Mouse (Mus musculus): Measurements from ENCODE around the gene Mindy1. TPM values are rescaled to one million over a fixed set of nuclear protein-coding genes. Genes with fewer than 3 reads are reported as not detected.
A peak's percentile ranks its signal among the peaks of the same experiment; 100 is the strongest.

Mindy1 gene
- total RNA-seq, 2 experiments from 2014 or later: 18.7 to 20.5 TPM

DNA sequence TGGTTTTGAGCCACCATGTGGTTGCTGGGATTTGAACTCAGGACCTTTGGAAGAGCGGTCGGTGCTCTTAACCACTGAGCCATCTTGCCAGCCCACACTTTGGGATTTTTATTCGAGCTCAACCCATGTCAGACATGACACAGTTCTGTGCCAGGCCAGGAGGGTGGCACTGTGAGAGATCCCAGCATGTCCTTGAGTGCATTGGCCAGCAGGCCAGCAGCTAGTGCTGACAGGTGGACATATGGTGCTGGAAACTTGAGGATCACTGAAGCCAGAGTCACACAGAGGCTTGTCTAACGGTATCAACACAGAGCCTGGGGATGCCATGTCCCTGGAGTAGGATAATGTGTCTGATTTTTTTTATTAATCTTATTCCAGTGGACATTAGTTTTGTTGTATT lies 8.3 kb downstream of the Mindy1 start:
- DNase-seq (ENCODE audit: low spot score in 2 of 2): no peak
- intact Hi-C loops (cut with DNase I): no loop called here

GRCm38 (mm10) chr3:95290156-95290555 lies 9.0 kb downstream of the Mindy1 start:
- intact Hi-C loops (cut with DNase I): no loop called here
- no peak for DNase-seq (ENCODE audit: low spot score in 2 of 2)

GRCm38 (mm10) chr3:95291041-95291440 lies 9.9 kb downstream of the Mindy1 start:
- intact Hi-C loops (cut with DNase I): no loop called here
- DNase-seq (ENCODE audit: low spot score in 2 of 2): no peak

- intact Hi-C loops (cut with DNase I): no loop called here
Measured at GRCm38 (mm10) chr3:95292899-95293298, 11.8 kb downstream of the Mindy1 start.

DNA sequence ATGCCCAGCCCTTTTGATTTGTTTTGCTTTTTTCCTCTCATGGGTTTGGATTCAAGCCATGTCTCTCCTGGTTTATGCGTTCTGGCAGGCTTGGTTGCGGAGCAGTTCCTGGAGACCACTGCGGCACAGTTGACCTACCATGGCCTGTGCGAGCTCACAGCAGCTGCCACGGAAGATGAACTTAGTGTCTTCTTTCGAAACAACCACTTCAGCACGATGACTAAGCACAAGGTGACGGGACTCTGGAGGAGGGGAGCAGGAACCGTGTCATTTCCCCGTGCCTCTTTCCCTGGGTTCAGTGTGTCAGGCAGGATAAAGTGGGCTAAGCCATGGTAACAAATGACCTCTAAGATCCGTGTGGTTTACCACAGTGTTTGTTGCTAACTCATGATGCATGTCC lies 12.4 kb downstream of the Mindy1 start:
- intact Hi-C loops (cut with DNase I): no loop called here
- DNase-seq (ENCODE audit: low spot score in 2 of 2): no peak

More at GRCm38 (mm10) chr3:95292899-95293298, 11.8 kb downstream of the Mindy1 start:
- no peak for DNase-seq (ENCODE audit: low spot score in 2 of 2)

DNA sequence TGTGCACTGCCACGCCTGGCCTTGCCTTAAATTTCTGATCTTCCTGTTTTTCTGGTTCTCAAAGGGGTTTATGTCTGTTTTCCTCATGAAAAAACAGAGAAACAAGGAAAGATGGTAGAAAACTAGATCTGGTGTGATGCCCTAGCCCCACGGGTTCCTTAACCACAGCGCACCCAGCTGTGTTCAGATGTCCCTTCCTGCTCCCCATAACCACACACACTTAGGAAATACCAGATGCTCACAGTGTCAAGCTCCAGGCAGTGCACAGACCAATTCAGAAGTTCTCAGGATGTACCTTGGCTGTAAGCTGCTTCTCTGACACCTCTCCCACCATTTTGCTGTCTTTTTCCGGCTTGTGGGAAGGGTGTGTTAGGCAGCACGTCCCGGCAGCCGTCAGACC lies 13.2 kb downstream of the Mindy1 start:
- intact Hi-C loops (cut with DNase I): no loop called here

DNA sequence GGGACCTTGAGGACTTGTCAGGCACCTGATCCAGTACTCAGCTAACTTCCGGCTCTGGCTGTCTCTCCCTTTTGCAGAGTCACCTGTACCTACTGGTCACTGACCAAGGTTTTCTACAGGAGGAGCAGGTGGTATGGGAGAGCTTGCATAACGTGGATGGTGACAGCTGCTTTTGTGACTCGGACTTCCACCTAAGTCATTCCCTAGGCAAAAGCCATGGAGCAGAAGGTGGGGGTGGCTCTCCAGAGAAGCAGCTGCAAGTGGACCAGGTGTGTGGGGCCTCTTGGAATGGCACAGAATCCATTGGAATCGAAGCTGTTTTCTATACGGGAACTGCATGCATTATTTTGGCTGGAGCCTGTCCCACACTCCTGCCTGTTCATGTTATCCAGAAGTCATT lies 13.6 kb downstream of the Mindy1 start:
- no peak for DNase-seq (ENCODE audit: low spot score in 2 of 2)
- intact Hi-C loops (cut with DNase I): no loop called here

More for the DNA sequence above, 13.2 kb downstream of the Mindy1 start:
- DNase-seq (ENCODE audit: low spot score in 2 of 2): no peak

DNA sequence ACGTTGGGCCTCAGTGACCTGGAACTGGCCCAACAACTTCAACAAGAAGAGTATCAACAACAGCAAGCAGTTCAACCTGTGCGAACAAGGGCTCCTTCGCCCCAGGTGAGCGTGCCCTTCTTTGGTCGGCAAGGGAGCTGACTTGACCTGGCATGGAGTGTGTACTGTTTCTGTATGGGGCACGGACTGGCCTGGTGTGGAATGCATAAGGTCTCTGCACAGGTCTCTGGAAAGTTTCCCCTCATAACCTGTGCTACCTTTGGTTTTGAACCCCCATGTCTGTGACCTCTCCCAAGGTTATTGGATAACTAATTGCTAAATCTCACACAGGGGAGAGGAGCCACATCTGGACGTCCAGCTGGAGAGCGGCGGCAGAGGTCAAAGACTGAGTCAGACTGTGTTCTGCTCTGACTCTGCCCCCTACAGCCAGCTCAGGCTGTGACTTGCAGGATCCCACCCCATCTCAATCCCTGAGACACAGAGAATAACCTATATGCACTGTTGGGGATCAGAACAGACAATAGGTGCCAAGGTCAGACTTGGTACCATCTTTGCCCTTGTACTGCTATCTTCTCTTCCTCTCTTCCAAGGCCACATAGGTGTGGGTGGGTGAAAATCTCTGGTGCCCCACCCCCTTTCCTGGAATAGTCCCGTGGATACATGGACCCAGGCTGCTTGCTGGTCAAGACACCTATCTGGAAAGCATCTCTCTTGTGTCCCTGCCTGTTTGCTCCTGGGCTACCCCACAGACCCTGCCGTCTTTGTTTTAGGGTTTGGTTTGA lies 14.4 kb downstream of the Mindy1 start:
- intact Hi-C loops (cut with DNase I): loop anchor here (2.0 kb wide), 1 partner anchor 15 kb away; no protein-coding TSS in a partner anchor
- no peak for DNase-seq (ENCODE audit: low spot score in 2 of 2)

DNA sequence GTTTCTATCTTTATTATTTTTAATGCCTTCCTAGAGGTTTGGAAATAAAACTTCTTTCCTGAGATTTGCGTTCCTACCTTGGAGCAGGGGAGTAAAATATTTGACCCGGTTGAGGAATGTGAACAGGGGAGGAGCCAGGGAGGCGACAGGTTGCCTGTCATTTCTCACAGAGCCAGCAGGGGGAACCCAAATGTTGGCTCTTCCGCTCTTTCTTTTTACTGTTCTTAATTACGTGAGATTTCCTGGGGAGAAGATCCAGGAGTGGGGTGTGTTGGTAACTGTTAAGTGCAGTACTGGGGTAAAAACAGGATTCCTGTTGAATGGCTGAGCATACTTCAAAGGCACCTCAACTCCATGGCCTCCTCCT lies 14.9 kb downstream of the Mindy1 start:
- peak in 1 of 2 experiments; percentile 21 for DNase-seq (ENCODE audit: low spot score in 2 of 2)
- intact Hi-C loops (cut with DNase I): loop anchor here (2.0 kb wide), 1 partner anchor 15 kb away; no protein-coding TSS in a partner anchor

- DNase-seq (ENCODE audit: low spot score in 2 of 2): no peak
- intact Hi-C loops (cut with DNase I): no loop called here
Measured at GRCm38 (mm10) chr3:95298018-95298417, 16.9 kb downstream of the Mindy1 start.

DNA sequence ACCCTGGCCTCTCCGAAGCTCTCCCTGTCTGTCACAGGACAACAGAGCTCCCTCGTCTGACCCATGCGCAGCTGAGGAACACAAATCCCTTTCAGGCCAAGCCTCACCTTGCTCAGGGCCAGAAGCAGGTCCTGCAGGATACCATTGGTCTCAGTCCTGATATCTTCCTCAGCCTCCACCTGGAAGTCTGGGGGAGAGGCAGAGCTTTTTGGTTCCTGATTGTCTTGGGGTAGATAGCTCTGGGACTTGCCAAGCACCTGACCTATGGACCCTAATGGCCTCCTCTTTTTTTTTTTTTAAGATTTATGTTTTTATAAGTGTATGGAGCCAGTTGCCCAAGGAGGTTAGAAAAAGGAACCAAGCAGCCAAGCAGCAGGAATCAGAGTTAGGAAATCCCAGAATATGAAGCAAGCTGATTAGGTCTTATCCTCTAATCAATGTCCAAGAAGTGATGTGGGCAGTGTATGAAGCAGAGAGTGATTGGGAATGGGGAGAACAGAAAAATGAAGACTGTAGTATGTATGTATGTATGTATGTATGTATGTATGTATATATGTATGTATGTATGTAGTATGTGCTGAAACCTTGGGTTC lies 20.2 kb downstream of the Mindy1 start:
- DNase-seq (ENCODE audit: low spot score in 2 of 2): no peak
- intact Hi-C loops (cut with DNase I): no loop called here

DNA sequence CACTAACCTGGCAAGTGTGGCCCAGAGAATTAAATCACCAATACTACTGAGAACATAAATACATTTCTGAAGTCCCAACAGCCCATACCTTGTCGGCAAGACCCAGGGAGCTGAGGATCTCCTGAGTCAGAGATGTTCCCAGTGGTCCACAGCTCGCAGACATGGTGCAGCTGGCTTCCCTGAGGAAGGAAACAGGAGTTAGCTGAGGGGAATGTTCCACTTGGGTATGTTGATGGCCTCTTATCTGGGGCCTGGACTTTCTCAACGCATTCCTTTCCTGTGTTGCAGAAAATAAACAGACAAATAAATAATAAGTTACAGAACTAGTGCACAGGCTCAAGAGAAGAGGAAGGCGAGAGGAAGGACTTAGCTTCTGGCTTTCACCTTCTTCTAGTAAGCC lies 25.1 kb downstream of the Mindy1 start:
- intact Hi-C loops (cut with DNase I): no loop called here
- no peak for DNase-seq (ENCODE audit: low spot score in 2 of 2)

- DNase-seq (ENCODE audit: low spot score in 2 of 2): no peak
- intact Hi-C loops (cut with DNase I): no loop called here
Measured at GRCm38 (mm10) chr3:95307100-95307499, 26.0 kb downstream of the Mindy1 start, which contains the start of gene Anxa9. Gene Anxa9 (minus strand): TSS chr3:95307176.

- intact Hi-C loops (cut with DNase I): loop anchor here (2.0 kb wide), 1 partner anchor 14 kb away; no protein-coding TSS in a partner anchor
- no peak for DNase-seq (ENCODE audit: low spot score in 2 of 2)
Measured at GRCm38 (mm10) chr3:95310496-95310895, 29.4 kb downstream of the Mindy1 start.

GRCm38 (mm10) chr3:95310968-95311882 lies 30.1 kb downstream of the Mindy1 start:
- peak; percentile 55 to 74 for DNase-seq (ENCODE audit: low spot score in 2 of 2)
- intact Hi-C loops (cut with DNase I): loop anchor here (2.0 kb wide), 1 partner anchor 14 kb away; no protein-coding TSS in a partner anchor

GRCm38 (mm10) chr3:95312623-95313022 lies 31.5 kb downstream of the Mindy1 start:
- intact Hi-C loops (cut with DNase I): no loop called here
- no peak for DNase-seq (ENCODE audit: low spot score in 2 of 2)

DNA sequence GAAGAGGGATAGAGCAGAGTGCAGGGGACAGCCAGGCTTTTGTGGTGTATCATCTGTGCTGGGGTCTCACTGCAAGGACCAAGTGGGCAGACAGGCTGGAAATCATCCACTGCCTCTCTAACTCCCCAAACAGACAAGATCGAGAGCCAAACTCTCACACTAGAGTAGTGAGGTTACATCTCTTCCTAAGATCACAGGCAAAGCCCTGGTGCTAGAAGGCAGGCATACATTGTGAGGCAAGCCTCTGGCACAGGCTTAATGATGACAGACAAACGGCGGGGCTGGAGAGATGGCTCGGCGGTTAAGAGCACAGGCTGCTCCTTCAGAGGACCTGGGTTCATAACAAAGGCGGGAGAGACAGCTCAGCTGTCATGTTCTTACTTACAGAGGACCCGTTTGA lies 32.3 kb downstream of the Mindy1 start:
- no peak for DNase-seq (ENCODE audit: low spot score in 2 of 2)
- intact Hi-C loops (cut with DNase I): no loop called here

DNA sequence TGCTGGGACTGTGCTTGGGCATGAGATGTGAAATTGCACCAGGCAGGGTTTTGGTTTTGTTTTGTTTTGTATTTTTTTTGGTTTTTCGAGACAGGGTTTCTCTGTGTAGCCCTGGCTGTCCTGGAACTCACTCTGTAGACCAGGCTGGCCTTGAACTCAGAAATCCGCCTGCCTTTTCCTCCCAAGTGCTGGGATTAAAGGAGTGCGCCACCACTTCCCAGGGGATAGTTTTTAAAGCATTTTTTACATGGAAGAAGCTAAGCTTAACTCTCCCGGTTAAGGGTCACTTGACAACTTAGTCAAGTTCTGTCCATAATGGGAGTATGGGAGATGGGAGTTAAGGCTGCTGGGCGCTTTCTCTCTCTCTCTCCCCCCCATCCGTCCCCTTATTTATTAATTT lies 32.9 kb downstream of the Mindy1 start:
- no peak for DNase-seq (ENCODE audit: low spot score in 2 of 2)
- intact Hi-C loops (cut with DNase I): loop anchor here (2.0 kb wide), 1 partner anchor 31 kb away; the partner anchor contains the start of gene Prune1

GRCm38 (mm10) chr3:95314486-95315093 lies 33.4 kb downstream of the Mindy1 start, which contains the start of gene Cers2:
Gene Cers2 (plus strand): TSS chr3:95314791.
- no peak for DNase-seq (ENCODE audit: low spot score in 2 of 2)
- intact Hi-C loops (cut with DNase I): loop anchor here (2.0 kb wide), 1 partner anchor 32 kb away; the partner anchor contains the start of gene Prune1

Measured in left cerebral cortex, postnatal 25 days (tissue).